Mouse (Mus musculus): Measurements from ENCODE around the gene B3gntl1. TPM values are rescaled to one million over a fixed set of nuclear protein-coding genes. Genes with fewer than 3 reads are reported as not detected.

The B3gntl1 gene
- 5.4 and 5.5 TPM in 2 replicates for polyA plus RNA-seq (2012; rRNA removed)

- WGBS, result under 1% methylated on average over 46 of the region's 46 CpGs
- H3K27ac ChIP-seq (ENCODE audit: insufficient read depth, low read length), result peak within 1 kb of the TSS; percentile 58
- no peaks in the 10 kb centered on the region for H3K27me3 ChIP-seq (ENCODE audit: control insufficient read depth, insufficient read depth, low read length)
- DNase-seq, result peak; percentile 99 to 100
- H3K4me3 ChIP-seq (replicated peaks; ENCODE audit: insufficient read depth, low read depth, low read length), result peak within 1 kb of the TSS; percentile 64
- TF ChIP-seq POLR2A (IDR thresholded peaks at IDR 0.05; ENCODE audit: borderline replicate concordance, insufficient read depth, low read length) (peak; percentile 94), CTCF (IDR thresholded peaks at IDR 0.05; ENCODE audit: borderline replicate concordance, insufficient read depth, low read depth, low read length) (no peak)
- 0 out of 2 replicates have a peak, but pooled peaks cover 3% of the 10 kb centered on the region for H3K4me1 ChIP-seq (ENCODE audit: control insufficient read depth, insufficient read depth, low read length)
Measured at GRCm38 (mm10) chr11:121672990-121673572, at the start of gene B3gntl1. Gene B3gntl1, minus strand, starts transcription at chr11:121673153.

GRCm38 (mm10) chr11:121722434-121722833 is 49.5 kb upstream of the B3gntl1 start:
- H3K27ac ChIP-seq (ENCODE audit: insufficient read depth, low read length), result no peak overlapping the region
- H3K4me3 ChIP-seq (replicated peaks; ENCODE audit: insufficient read depth, low read depth, low read length), result no peak overlapping the region
- whole genome bisulfite sequencing, result 78% methylated on average over 2 of the region's 2 CpGs
- H3K27me3 ChIP-seq (ENCODE audit: control insufficient read depth, insufficient read depth, low read length), result no peaks in the 10 kb centered on the region
- no peak for TF ChIP-seq CTCF (IDR thresholded peaks at IDR 0.05; ENCODE audit: borderline replicate concordance, insufficient read depth, low read depth, low read length)
- TF ChIP-seq POLR2A (IDR thresholded peaks at IDR 0.05; ENCODE audit: borderline replicate concordance, insufficient read depth, low read length), result no peak
- no peaks in the 10 kb centered on the region for H3K4me1 ChIP-seq (ENCODE audit: control insufficient read depth, insufficient read depth, low read length)
- DNase-seq, result no peak

- TF ChIP-seq POLR2A (IDR thresholded peaks at IDR 0.05; ENCODE audit: borderline replicate concordance, insufficient read depth, low read length) (no peak), CTCF (IDR thresholded peaks at IDR 0.05; ENCODE audit: borderline replicate concordance, insufficient read depth, low read depth, low read length) (no peak)
- DNase-seq, result no peak
- Histone ChIP-seq H3K27me3 (ENCODE audit: control insufficient read depth, insufficient read depth, low read length) (no peaks in the 10 kb centered on the region), H3K27ac (ENCODE audit: insufficient read depth, low read length) (no peak overlapping the region), H3K4me3 (replicated peaks; ENCODE audit: insufficient read depth, low read depth, low read length) (no peak overlapping the region), H3K4me1 (ENCODE audit: control insufficient read depth, insufficient read depth, low read length) (no peaks in the 10 kb centered on the region)
- 90% methylated on average over 3 of the region's 3 CpGs for WGBS
Measured at GRCm38 (mm10) chr11:121720752-121721151, 47.8 kb upstream of the B3gntl1 start.

DNA sequence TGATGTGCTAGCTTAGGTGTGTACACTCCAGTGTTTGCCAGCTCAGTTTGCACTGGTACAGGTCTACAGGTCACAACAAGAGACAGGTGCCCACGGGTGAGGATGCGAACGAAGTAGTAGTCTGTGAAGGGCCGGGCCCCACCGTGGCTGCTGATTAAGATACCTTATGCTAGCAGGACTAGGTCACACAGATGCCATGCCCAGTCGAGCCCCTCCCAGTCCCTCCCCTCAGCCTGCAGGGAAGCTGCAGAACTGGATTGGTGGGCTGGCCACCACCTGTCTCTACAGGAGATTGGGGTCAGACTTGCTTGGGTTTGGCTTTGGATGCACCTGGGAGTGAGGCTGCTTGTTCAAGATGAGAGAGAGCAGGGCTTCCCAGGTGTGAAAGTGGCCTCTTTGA is 44.8 kb upstream of the B3gntl1 start:
- no peak overlapping the region for H3K27ac ChIP-seq (ENCODE audit: insufficient read depth, low read length)
- TF ChIP-seq POLR2A (IDR thresholded peaks at IDR 0.05; ENCODE audit: borderline replicate concordance, insufficient read depth, low read length) (no peak), CTCF (IDR thresholded peaks at IDR 0.05; ENCODE audit: borderline replicate concordance, insufficient read depth, low read depth, low read length) (no peak)
- 67% methylated on average over 6 of the region's 6 CpGs for WGBS
- DNase-seq, result no peak
- no peak overlapping the region for H3K4me3 ChIP-seq (replicated peaks; ENCODE audit: insufficient read depth, low read depth, low read length)
- H3K27me3 ChIP-seq (ENCODE audit: control insufficient read depth, insufficient read depth, low read length), result no peaks in the 10 kb centered on the region
- no peaks in the 10 kb centered on the region for H3K4me1 ChIP-seq (ENCODE audit: control insufficient read depth, insufficient read depth, low read length)

- H3K27me3 ChIP-seq (ENCODE audit: control insufficient read depth, insufficient read depth, low read length), result no peaks in the 10 kb centered on the region
- WGBS, result 52% methylated on average over 2 of the region's 2 CpGs
- H3K4me3 ChIP-seq (replicated peaks; ENCODE audit: insufficient read depth, low read depth, low read length), result no peak overlapping the region
- DNase-seq, result no peak
- TF ChIP-seq CTCF (IDR thresholded peaks at IDR 0.05; ENCODE audit: borderline replicate concordance, insufficient read depth, low read depth, low read length), result no peak
- H3K27ac ChIP-seq (ENCODE audit: insufficient read depth, low read length), result no peak overlapping the region
- no peaks in the 10 kb centered on the region for H3K4me1 ChIP-seq (ENCODE audit: control insufficient read depth, insufficient read depth, low read length)
Measured at GRCm38 (mm10) chr11:121714745-121715485, 42.0 kb upstream of the B3gntl1 start.

- 93% methylated on average over 2 of the region's 2 CpGs for WGBS
- H3K4me3 ChIP-seq (replicated peaks; ENCODE audit: insufficient read depth, low read depth, low read length), result no peak overlapping the region
- no peaks in the 10 kb centered on the region for H3K27me3 ChIP-seq (ENCODE audit: control insufficient read depth, insufficient read depth, low read length)
- H3K4me1 ChIP-seq (ENCODE audit: control insufficient read depth, insufficient read depth, low read length), result no peaks in the 10 kb centered on the region
- TF ChIP-seq POLR2A (IDR thresholded peaks at IDR 0.05; ENCODE audit: borderline replicate concordance, insufficient read depth, low read length), result no peak
- TF ChIP-seq CTCF (IDR thresholded peaks at IDR 0.05; ENCODE audit: borderline replicate concordance, insufficient read depth, low read depth, low read length), result no peak
- DNase-seq, result no peak
- no peak overlapping the region for H3K27ac ChIP-seq (ENCODE audit: insufficient read depth, low read length)
Measured at GRCm38 (mm10) chr11:121713569-121713968, 40.6 kb upstream of the B3gntl1 start.

DNA sequence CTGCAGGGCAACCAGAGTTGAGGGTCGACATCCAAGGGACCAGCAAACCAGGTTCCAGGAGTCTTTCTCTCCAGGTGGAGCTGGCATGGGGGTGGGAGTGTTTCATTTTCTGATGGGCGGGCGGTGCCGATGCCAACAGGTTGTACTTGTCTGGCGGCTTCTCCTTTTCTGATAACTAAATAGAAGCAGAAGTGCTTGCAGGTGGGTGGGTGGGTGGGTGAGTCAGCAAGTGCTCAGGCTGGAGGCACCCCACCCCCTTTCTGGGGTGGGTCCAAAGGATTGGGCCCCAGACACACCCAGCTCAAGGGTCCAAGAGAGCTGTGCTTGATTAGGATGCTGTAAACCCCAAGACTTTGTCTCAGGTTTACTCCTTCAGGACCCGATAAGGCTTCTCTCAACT is 40.0 kb upstream of the B3gntl1 start:
- Histone ChIP-seq H3K27me3 (ENCODE audit: control insufficient read depth, insufficient read depth, low read length) (no peaks in the 10 kb centered on the region), H3K27ac (ENCODE audit: insufficient read depth, low read length) (no peak overlapping the region), H3K4me3 (replicated peaks; ENCODE audit: insufficient read depth, low read depth, low read length) (no peak overlapping the region), H3K4me1 (ENCODE audit: control insufficient read depth, insufficient read depth, low read length) (no peaks in the 10 kb centered on the region)
- no peak for TF ChIP-seq CTCF (IDR thresholded peaks at IDR 0.05; ENCODE audit: borderline replicate concordance, insufficient read depth, low read depth, low read length)
- TF ChIP-seq POLR2A (IDR thresholded peaks at IDR 0.05; ENCODE audit: borderline replicate concordance, insufficient read depth, low read length), result no peak
- DNase-seq, result no peak
- 92% methylated on average over 6 of the region's 6 CpGs for WGBS

- no peak for DNase-seq
- TF ChIP-seq CTCF (IDR thresholded peaks at IDR 0.05; ENCODE audit: borderline replicate concordance, insufficient read depth, low read depth, low read length), result no peak
- no peak for TF ChIP-seq POLR2A (IDR thresholded peaks at IDR 0.05; ENCODE audit: borderline replicate concordance, insufficient read depth, low read length)
- 96% methylated on average over 5 of the region's 5 CpGs for WGBS
- Histone ChIP-seq H3K27ac (ENCODE audit: insufficient read depth, low read length) (no peak overlapping the region), H3K27me3 (ENCODE audit: control insufficient read depth, insufficient read depth, low read length) (no peaks in the 10 kb centered on the region), H3K4me3 (replicated peaks; ENCODE audit: insufficient read depth, low read depth, low read length) (no peak overlapping the region), H3K4me1 (ENCODE audit: control insufficient read depth, insufficient read depth, low read length) (no peaks in the 10 kb centered on the region)
Measured at GRCm38 (mm10) chr11:121710245-121710644, 37.3 kb upstream of the B3gntl1 start.
